Mouse (Mus musculus) cerebellum, postnatal 4 days (tissue): ENCODE measurements around the gene Zfp217.
"Not testable (repeated sequence)": the region's sequence is repeated elsewhere in the genome, so short reads cannot be mapped to it uniquely, and the experiment has no call there.

Experiments
- DNase-seq, 2 experiments: peaks; one replicate each; pipeline ENCODE4 v3.0.0; 2022; ENCODE audit warnings: low spot score in 2 of 2, mixed read lengths in 1 of 2

The Zfp217 gene

GRCm38 (mm10) chr2:170147661-170148153 is at the start of gene Zfp217:
Zfp217 (minus strand) TSS chr2:170148103.
- DNase-seq = no peak

GRCm38 (mm10) chr2:170195542-170196089 is 47.7 kb upstream of the Zfp217 start:
- DNase-seq = no peak

GRCm38 (mm10) chr2:170194845-170195244 is 46.9 kb upstream of the Zfp217 start:
- DNase-seq = no peak

- DNase-seq = no peak
Measured at GRCm38 (mm10) chr2:170193850-170194249, 45.9 kb upstream of the Zfp217 start.

GRCm38 (mm10) chr2:170193211-170193610 is 45.3 kb upstream of the Zfp217 start:
- DNase-seq = peak in 1 of 2 experiments; percentile 17

- DNase-seq = peak in 1 of 2 experiments; percentile 55
Measured at GRCm38 (mm10) chr2:170192731-170193149, 44.8 kb upstream of the Zfp217 start.

GRCm38 (mm10) chr2:170188721-170189120 is 40.8 kb upstream of the Zfp217 start:
- no peak for DNase-seq

- no peak for DNase-seq
Measured at GRCm38 (mm10) chr2:170185137-170185837, 37.4 kb upstream of the Zfp217 start.

- peak; percentile 25 to 41 for DNase-seq
Measured at GRCm38 (mm10) chr2:170184175-170184983, 36.5 kb upstream of the Zfp217 start.

- DNase-seq = no peak
Measured at GRCm38 (mm10) chr2:170183851-170184174, 35.9 kb upstream of the Zfp217 start.

GRCm38 (mm10) chr2:170181862-170182261 is 34.0 kb upstream of the Zfp217 start:
- no peak for DNase-seq

- DNase-seq = not testable (repeated sequence)
Measured at GRCm38 (mm10) chr2:170180769-170181168, 32.9 kb upstream of the Zfp217 start.

- no peak for DNase-seq
Measured at GRCm38 (mm10) chr2:170179317-170179716, 31.4 kb upstream of the Zfp217 start.

- no peak for DNase-seq
Measured at GRCm38 (mm10) chr2:170177323-170177722, 29.4 kb upstream of the Zfp217 start.

GRCm38 (mm10) chr2:170176284-170176926 is 28.5 kb upstream of the Zfp217 start:
- no peak for DNase-seq

- no peak for DNase-seq
Measured at GRCm38 (mm10) chr2:170175661-170176150, 27.8 kb upstream of the Zfp217 start.

GRCm38 (mm10) chr2:170175190-170175589 is 27.3 kb upstream of the Zfp217 start:
- DNase-seq = no peak

GRCm38 (mm10) chr2:170169062-170169461 is 21.2 kb upstream of the Zfp217 start:
- DNase-seq = no peak

- DNase-seq = no peak
Measured at GRCm38 (mm10) chr2:170165649-170166048, 17.7 kb upstream of the Zfp217 start.

- DNase-seq = no peak
Measured at GRCm38 (mm10) chr2:170163671-170164462, 16.0 kb upstream of the Zfp217 start.
